Mouse (Mus musculus) CH12.LX (cell line): Measurements from ENCODE around the gene Ctsh. TPM values are rescaled to one million over a fixed set of nuclear protein-coding genes. Genes with fewer than 3 reads are reported as not detected.

Experiments
- DNase-seq: peaks from one replicate; pipeline ENCODE4 v3.0.0-alpha.2; 2013; ENCODE audit errors: extremely low read depth
- H3K27ac ChIP-seq: 2 replicates; pipeline ENCODE4 v1.5.1; 2012; ENCODE audit warnings: low read depth, mild to moderate bottlenecking, control low read depth, moderate library complexity; ENCODE audit not compliant: insufficient read depth
- H3K27me3 ChIP-seq: replicated peaks from 2 replicates; pipeline ENCODE3; 2012; ENCODE audit warnings: inconsistent platforms
- H3K36me3 ChIP-seq, 2 experiments: replicated peaks in 1 of 2; 2 replicates each; pipeline versions ENCODE3 to v1.6.1; 2012; ENCODE audit warnings: inconsistent platforms in 1 of 2, low read length in 1 of 2, mild to moderate bottlenecking in 1 of 2, mixed read lengths in 1 of 2, moderate library complexity in 1 of 2; ENCODE audit not compliant: control insufficient read depth in 1 of 2, insufficient read depth in 1 of 2
- H3K4me1 ChIP-seq, 2 experiments: 2 replicates each; pipeline ENCODE4 v1.6.1; 2012; ENCODE audit warnings: inconsistent platforms in 1 of 2, moderate library complexity in 1 of 2; ENCODE audit not compliant: insufficient read depth in 2 of 2, control insufficient read depth in 1 of 2
- H3K4me2 ChIP-seq: 2 replicates; pipeline ENCODE4 v1.6.1; 2012; ENCODE audit warnings: low read depth, mild to moderate bottlenecking, control low read depth; ENCODE audit not compliant: poor library complexity, insufficient read depth, severe bottlenecking
- H3K4me3 ChIP-seq, 3 experiments: fragments of 150-350 bp in 1 of 3; sonication (generic) in 1 of 3; replicated peaks in 1 of 3; 2 replicates each; pipeline versions ENCODE3 to v1.5.1; 2011 to 2012; ENCODE audit warnings: low read depth in 2 of 3, low read length in 2 of 3, mild to moderate bottlenecking in 2 of 3, moderate library complexity in 2 of 3, control low read depth in 1 of 3, improper control_type of control experiment in 1 of 3, inconsistent platforms in 1 of 3, mixed read lengths in 1 of 3; ENCODE audit not compliant: poor library complexity in 1 of 3
- H3K79me2 ChIP-seq: replicated peaks from 2 replicates; pipeline ENCODE4 v1.6.1; 2012; ENCODE audit warnings: mild to moderate bottlenecking, moderate library complexity; ENCODE audit not compliant: control insufficient read depth, poor library complexity, insufficient read depth, severe bottlenecking; ENCODE audit errors: extremely low read depth
- H3K9ac ChIP-seq: 2 replicates; pipeline ENCODE4 v1.6.1; 2012; ENCODE audit warnings: low read depth, mild to moderate bottlenecking, control low read depth, moderate library complexity; ENCODE audit not compliant: insufficient read depth
- H3K9me3 ChIP-seq: replicated peaks from 2 replicates; pipeline ENCODE3; 2012; ENCODE audit warnings: low read length, inconsistent platforms, mixed read lengths
- BHLHE40 ChIP-seq: IDR thresholded peaks from 2 replicates; pipeline ENCODE4 v1.6.1; 2011; ENCODE audit warnings: mild to moderate bottlenecking, low read depth, low read length, improper control_type of control experiment
- CHD1 ChIP-seq: IDR thresholded peaks from 2 replicates; pipeline ENCODE4 v1.6.1; 2012; ENCODE audit warnings: low read depth, low read length, improper control_type of control experiment, inconsistent platforms
- CHD2 ChIP-seq: IDR thresholded peaks from 2 replicates; pipeline ENCODE4 v1.6.1; 2011; ENCODE audit warnings: low read length, improper control_type of control experiment
- E2F4 ChIP-seq: IDR thresholded peaks from 2 replicates; pipeline ENCODE4 v1.6.1; 2011; ENCODE audit warnings: low read depth, low read length, improper control_type of control experiment; ENCODE audit not compliant: insufficient replicate concordance
- ELF1 ChIP-seq: IDR thresholded peaks from 2 replicates; pipeline ENCODE4 v1.6.1; 2014; ENCODE audit warnings: low read depth, mild to moderate bottlenecking, inconsistent platforms, low read length, improper control_type of control experiment
- EP300 ChIP-seq: IDR thresholded peaks from 2 replicates; pipeline ENCODE4 v1.6.1; 2011; ENCODE audit warnings: low read length, improper control_type of control experiment
- ETS1 ChIP-seq: conservative IDR thresholded peaks from 2 replicates; pipeline ENCODE4 v1.6.1; 2012; ENCODE audit warnings: low read depth, mild to moderate bottlenecking, inconsistent platforms, low read length, improper control_type of control experiment, moderate library complexity
- HCFC1 ChIP-seq: IDR thresholded peaks from 2 replicates; pipeline ENCODE4 v1.6.1; 2012; ENCODE audit warnings: low read depth, mild to moderate bottlenecking, inconsistent platforms, low read length, improper control_type of control experiment
- JUN ChIP-seq: IDR thresholded peaks from 2 replicates; pipeline ENCODE4 v1.6.1; 2011; ENCODE audit warnings: low read depth, mild to moderate bottlenecking, low read length, improper control_type of control experiment, moderate library complexity; ENCODE audit not compliant: insufficient read depth
- JUND ChIP-seq: conservative IDR thresholded peaks from 2 replicates; pipeline ENCODE4 v1.6.1; 2011; ENCODE audit warnings: low read depth, low read length, improper control_type of control experiment
- MAFK ChIP-seq: IDR thresholded peaks from 2 replicates; pipeline ENCODE4 v1.6.1; 2011; ENCODE audit warnings: low read length, improper control_type of control experiment; ENCODE audit not compliant: insufficient replicate concordance
- MAX ChIP-seq: IDR thresholded peaks from 2 replicates; pipeline ENCODE4 v1.6.1; 2011; ENCODE audit warnings: low read length, improper control_type of control experiment
- MAZ ChIP-seq: IDR thresholded peaks from 2 replicates; pipeline ENCODE4 v1.6.1; 2012; ENCODE audit warnings: low read depth, mild to moderate bottlenecking, inconsistent platforms, low read length, improper control_type of control experiment, moderate library complexity
- MEF2A ChIP-seq: IDR thresholded peaks from 2 replicates; pipeline ENCODE4 v1.6.1; 2014; ENCODE audit warnings: low read depth, mild to moderate bottlenecking, inconsistent platforms, low read length, improper control_type of control experiment, borderline replicate concordance
- NELFE ChIP-seq: IDR thresholded peaks from 2 replicates; pipeline ENCODE4 v1.6.1; 2011; ENCODE audit warnings: low read depth, low read length, improper control_type of control experiment
- NRF1 ChIP-seq: IDR thresholded peaks from 2 replicates; pipeline ENCODE4 v1.6.1; 2014; ENCODE audit warnings: low read depth, mild to moderate bottlenecking, inconsistent platforms, low read length, improper control_type of control experiment, moderate library complexity
- PAX5 ChIP-seq: IDR thresholded peaks from 2 replicates; pipeline ENCODE4 v1.6.1; 2012; ENCODE audit warnings: low read length, inconsistent platforms, mixed read lengths
- POLR2A ChIP-seq: IDR thresholded peaks from 2 replicates; pipeline ENCODE4 v1.6.1; 2011; ENCODE audit warnings: low read depth, mild to moderate bottlenecking, improper control_type of control experiment, low read length
- POLR2AphosphoS2 ChIP-seq: IDR thresholded peaks from 2 replicates; pipeline ENCODE4 v1.6.1; 2011; ENCODE audit warnings: low read depth, low read length, improper control_type of control experiment
- RCOR1 ChIP-seq: conservative IDR thresholded peaks from 2 replicates; pipeline ENCODE4 v1.6.1; 2012; ENCODE audit warnings: low read depth, mild to moderate bottlenecking, inconsistent platforms, low read length, improper control_type of control experiment
- SMC3 ChIP-seq: IDR thresholded peaks from 2 replicates; pipeline ENCODE4 v1.6.1; 2011; ENCODE audit warnings: low read depth, low read length, improper control_type of control experiment
- TBP ChIP-seq: conservative IDR thresholded peaks from 2 replicates; pipeline ENCODE4 v1.6.1; 2011; ENCODE audit warnings: low read depth, low read length, improper control_type of control experiment
- TCF12 ChIP-seq: IDR thresholded peaks from 2 replicates; pipeline ENCODE4 v1.6.1; 2014; ENCODE audit warnings: low read depth, mild to moderate bottlenecking, inconsistent platforms, low read length, improper control_type of control experiment
- UBTF ChIP-seq: IDR thresholded peaks from 2 replicates; pipeline ENCODE4 v1.6.1; 2012; ENCODE audit warnings: low read depth, mild to moderate bottlenecking, inconsistent platforms, low read length, improper control_type of control experiment, moderate library complexity
- USF1 ChIP-seq: IDR thresholded peaks from 2 replicates; pipeline ENCODE4 v1.6.1; 2014; ENCODE audit warnings: low read depth, mild to moderate bottlenecking, inconsistent platforms, low read length, improper control_type of control experiment
- USF2 ChIP-seq: conservative IDR thresholded peaks from 2 replicates; pipeline ENCODE4 v1.6.1; 2011; ENCODE audit warnings: low read depth, low read length, improper control_type of control experiment
- ZC3H11A ChIP-seq: IDR thresholded peaks from 2 replicates; pipeline ENCODE4 v1.6.1; 2012; ENCODE audit warnings: low read depth, mild to moderate bottlenecking, inconsistent platforms, low read length, improper control_type of control experiment
- ZKSCAN1 ChIP-seq: IDR thresholded peaks from 2 replicates; pipeline ENCODE4 v1.6.1; 2012; ENCODE audit warnings: low read depth, inconsistent platforms, low read length, improper control_type of control experiment, borderline replicate concordance
- dilution Hi-C: fragments of 300-500 bp; cut with MboI; formaldehyde crosslinking; loops from 2 replicates; pipeline ENCODE4 v1.14.3; 2020; ENCODE audit warnings: low sequenced_read_pairs; ENCODE audit not compliant: extremely low pct_unique_long_range_greater_than_20kb, extremely low pct_ligation_motif_present
- in situ Hi-C: fragments of 300-500 bp; cut with MboI; formaldehyde crosslinking; loops from 3 replicates; pipeline ENCODE4 v1.14.3; 2019; ENCODE audit warnings: low sequenced_read_pairs, low pct_ligation_motif_present, low pct_unique_long_range_greater_than_20kb, mixed read lengths
- polyA plus RNA-seq: library from polyadenylated mRNA; unstranded; fragments of >175 nt; gene quantifications from 2 replicates; pipeline ENCODE4 v1.2.1, GENCODE M21; 2012; ENCODE audit warnings: low read depth; ENCODE audit not compliant: insufficient read length
- total RNA-seq, 2 experiments: library from RNA; depleted of rRNA; stranded (reverse); fragments of 300-350 nt in 1 of 2; fragments of >200 nt in 1 of 2; gene quantifications; 2 replicates each; pipeline ENCODE4 v1.2.3; 2012 to 2014

The Ctsh gene
- total and polyA plus RNA-seq, 3 experiments = 133 to 316 (median 256) TPM

DNA sequence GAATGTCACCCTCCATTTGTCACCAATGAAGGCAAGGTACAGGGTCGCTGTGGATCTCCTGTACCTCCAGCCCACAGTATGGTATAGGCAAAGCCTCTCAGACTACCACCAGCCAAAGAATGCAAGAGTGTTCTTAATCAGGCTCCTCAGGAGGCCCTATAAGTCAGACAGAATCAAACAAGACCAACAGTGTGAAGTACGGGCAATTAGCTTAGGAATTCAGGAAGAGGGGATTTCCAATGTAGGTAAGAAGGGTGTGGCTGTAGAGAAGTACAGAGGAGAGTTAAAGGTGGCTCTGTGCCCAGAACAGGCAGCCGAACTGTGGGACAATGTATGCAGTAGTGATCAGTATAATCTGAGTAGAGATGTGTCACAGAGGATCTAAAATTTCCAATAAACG is 17.6 kb upstream of the Ctsh start:
- H3K9me3 ChIP-seq = no peaks in the 10 kb centered on the region
- no peak overlapping the region for H3K4me2 ChIP-seq
- in situ Hi-C loops = no loop called here
- H3K27me3 ChIP-seq = no peaks in the 10 kb centered on the region
- no peak overlapping the region for H3K9ac ChIP-seq
- no peak for DNase-seq
- no peak overlapping the region for H3K4me3 ChIP-seq
- no peak for TF ChIP-seq MEF2A
- no peak for TF ChIP-seq NELFE
- no peak for TF ChIP-seq JUND
- TF ChIP-seq EP300 = no peak
- TF ChIP-seq JUN = no peak
- TF ChIP-seq CHD2 = no peak
- no peak for TF ChIP-seq TBP
- no peak for TF ChIP-seq NRF1
- no peak for TF ChIP-seq POLR2AphosphoS2
- TF ChIP-seq USF1 = no peak
- no peak for TF ChIP-seq BHLHE40
- dilution Hi-C loops = no loop called here
- H3K27ac ChIP-seq = no peak overlapping the region
- H3K36me3 ChIP-seq = no peaks in the 10 kb centered on the region
- H3K4me1 ChIP-seq = peaks cover 24 to 45% of the 10 kb centered on the region in 2 experiments
- no peaks in the 10 kb centered on the region for H3K79me2 ChIP-seq

DNA sequence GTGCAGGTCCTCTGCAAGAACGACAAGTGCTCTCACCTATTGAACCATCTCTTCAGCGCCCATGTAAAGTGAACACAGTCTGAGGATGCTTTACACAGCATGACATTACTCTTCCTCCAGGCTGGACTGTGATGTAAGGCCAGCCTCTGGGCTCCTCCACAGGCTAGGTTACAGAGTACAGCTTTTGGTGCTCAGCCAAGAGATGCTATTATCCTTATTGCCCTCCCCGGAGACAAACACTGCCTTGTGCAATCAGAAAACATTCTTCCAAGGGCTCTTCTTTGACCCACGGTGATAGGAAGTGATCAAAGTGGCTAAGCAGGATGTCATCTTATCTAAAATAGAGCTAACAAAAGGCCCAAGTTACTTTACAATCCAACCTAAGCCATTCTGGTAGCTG is 15.4 kb upstream of the Ctsh start:
- dilution Hi-C loops (no loop called here), in situ Hi-C loops (no loop called here)

DNA sequence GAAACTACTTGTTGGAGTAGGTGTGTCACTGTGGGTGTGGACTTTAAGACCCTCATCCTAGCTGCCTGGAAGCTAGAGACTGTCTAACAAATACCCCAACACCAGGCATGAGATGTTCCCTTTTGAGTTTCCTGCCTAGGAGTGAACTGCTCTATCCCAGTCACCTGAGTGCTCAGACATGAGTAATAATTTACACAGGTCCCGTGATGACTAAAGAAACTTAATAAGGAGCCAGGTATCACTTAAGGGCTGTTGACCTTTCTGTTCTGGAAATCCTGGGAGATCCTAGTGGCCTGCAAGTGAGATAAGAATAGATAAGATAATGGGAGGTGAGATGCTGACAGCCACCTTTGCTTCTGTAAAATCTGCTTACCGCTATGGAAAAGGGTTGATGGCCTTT is 13.0 kb upstream of the Ctsh start:
- no peak overlapping the region for H3K9ac ChIP-seq
- in situ Hi-C loops (no loop called here), dilution Hi-C loops (no loop called here)
- no peak for DNase-seq
- H3K27ac ChIP-seq = no peak overlapping the region
- no peaks in the 10 kb centered on the region for H3K79me2 ChIP-seq
- H3K4me3 ChIP-seq = no peak overlapping the region
- H3K27me3 ChIP-seq = no peaks in the 10 kb centered on the region
- peaks cover 8 to 15% of the 10 kb centered on the region in 2 experiments for H3K4me1 ChIP-seq
- H3K9me3 ChIP-seq = no peaks in the 10 kb centered on the region
- H3K4me2 ChIP-seq = no peak overlapping the region
- H3K36me3 ChIP-seq = no peaks in the 10 kb centered on the region
- TF ChIP-seq ZKSCAN1 (no peak), PAX5 (no peak), USF2 (no peak), POLR2A (no peak), USF1 (no peak), JUND (no peak), HCFC1 (no peak), MAZ (no peak), RCOR1 (no peak), ZC3H11A (no peak), MAFK (no peak), UBTF (no peak), MEF2A (no peak), CHD1 (no peak), TCF12 (no peak), MAX (no peak), ETS1 (no peak)

More for the DNA sequence above, 15.4 kb upstream of the Ctsh start:
- no peak for TF ChIP-seq E2F4
- TF ChIP-seq ELF1 = no peak
- TF ChIP-seq ETS1 = no peak
- TF ChIP-seq POLR2AphosphoS2 = no peak
- no peak for TF ChIP-seq SMC3
- TF ChIP-seq TCF12 = no peak
- TF ChIP-seq NELFE = no peak
- H3K9me3 ChIP-seq = no peaks in the 10 kb centered on the region
- H3K27ac ChIP-seq = no peak overlapping the region
- DNase-seq = no peak
- no peaks in the 10 kb centered on the region for H3K79me2 ChIP-seq
- H3K36me3 ChIP-seq = no peaks in the 10 kb centered on the region
- no peak overlapping the region for H3K4me3 ChIP-seq
- no peaks in the 10 kb centered on the region for H3K27me3 ChIP-seq
- peaks cover 21 to 39% of the 10 kb centered on the region in 2 experiments for H3K4me1 ChIP-seq
- H3K9ac ChIP-seq = no peak overlapping the region
- no peak overlapping the region for H3K4me2 ChIP-seq
